Mouse (Mus musculus): Measurements from ENCODE around the gene Pkd1. TPM values are rescaled to one million over a fixed set of nuclear protein-coding genes. Genes with fewer than 3 reads are reported as not detected.

Pkd1 gene
- polyA plus RNA-seq, 1 experiment from 2014 or later, result 23.9 TPM

DNA sequence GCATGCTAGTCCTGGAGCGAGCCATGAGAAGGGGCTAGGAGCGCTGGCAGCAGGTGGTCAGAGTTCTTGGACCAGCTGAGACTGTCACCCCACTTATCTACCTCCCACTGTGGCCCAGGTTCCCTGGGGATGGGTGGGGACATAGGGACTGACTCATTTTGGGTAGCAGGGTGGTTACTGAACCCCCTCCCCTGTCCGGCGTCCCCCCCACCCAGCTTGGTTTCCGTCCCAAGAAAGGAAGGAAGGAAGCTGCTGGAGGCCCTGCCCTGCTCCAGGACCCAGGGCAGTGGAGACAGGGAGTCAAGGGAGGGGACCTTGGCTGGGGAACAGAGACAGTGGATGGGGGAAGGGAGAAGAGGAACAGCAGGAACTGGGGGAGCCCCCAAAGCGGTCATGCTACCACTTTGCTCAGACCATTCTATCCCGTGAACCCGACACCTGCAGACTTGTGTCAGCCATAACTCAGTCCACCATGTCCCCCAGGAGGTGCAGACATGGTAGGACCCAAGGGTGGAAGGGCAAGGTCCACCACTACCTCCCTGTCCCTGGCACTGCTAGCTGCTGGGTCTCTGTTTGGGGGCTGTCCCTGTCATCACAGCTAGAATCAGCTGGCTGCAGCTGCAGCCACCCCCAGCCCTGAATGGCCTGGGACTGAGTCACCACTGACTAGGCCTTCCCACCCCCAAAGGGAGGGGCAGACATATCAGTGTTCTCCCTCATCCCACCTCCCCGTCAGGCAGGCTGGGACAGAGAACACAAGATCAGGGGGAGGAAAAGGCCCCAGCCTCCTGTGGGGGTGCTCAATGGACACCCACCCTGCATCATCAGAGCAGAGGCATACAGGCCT lies 95.5 kb downstream of the Pkd1 start:
- H3K9me3 ChIP-seq (ENCODE audit: control insufficient read depth, low read length), result no peaks in the 10 kb centered on the region
- no peaks in the 10 kb centered on the region for H3K36me3 ChIP-seq (ENCODE audit: control insufficient read depth, insufficient read depth, low read length)
- no peak for ATAC-seq (replicated peaks; ENCODE audit: low FRiP score)
- DNase-seq (ENCODE audit: low spot score), result no peak
- H3K4me1 ChIP-seq (replicated peaks; ENCODE audit: control insufficient read depth, insufficient read depth, low read length), result peaks cover 8% of the 10 kb centered on the region
- WGBS, result 82% methylated on average over 9 of the region's 9 CpGs
- H3K27ac ChIP-seq (ENCODE audit: low read depth, low read length), result no peak overlapping the region
- H3K4me2 ChIP-seq (ENCODE audit: low read depth, low read length, severe bottlenecking), result no peak overlapping the region
- H3K27me3 ChIP-seq (ENCODE audit: control insufficient read depth, insufficient read depth, low read length), result no peaks in the 10 kb centered on the region; the same call in 1 of the 2 replicates
- H3K4me3 ChIP-seq (ENCODE audit: low read depth, low read length), result no peak overlapping the region
- no peak overlapping the region; the same call in 1 of the 2 replicates for H3K9ac ChIP-seq (ENCODE audit: low read length)

DNA sequence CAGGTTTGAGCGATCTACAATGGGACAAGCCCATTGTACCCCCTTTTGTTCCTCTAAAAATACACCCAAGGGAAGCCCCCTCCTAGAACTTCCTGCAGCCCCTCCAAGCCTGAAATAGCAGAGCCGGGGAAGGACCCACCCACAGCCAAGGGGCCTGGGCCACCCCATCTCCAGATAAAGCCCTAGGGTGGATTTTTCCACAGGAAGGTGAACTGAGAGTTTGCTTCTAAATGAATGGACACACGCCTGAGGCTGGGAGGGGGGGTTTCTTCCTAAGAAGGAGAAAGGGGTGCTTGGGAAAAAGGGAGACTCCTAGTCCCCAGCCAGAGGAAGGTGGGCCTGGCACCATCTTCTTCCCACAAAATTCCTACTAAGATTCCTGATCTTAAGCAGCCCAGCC lies 96.3 kb downstream of the Pkd1 start:
- peaks cover 5% of the 10 kb centered on the region for H3K27me3 ChIP-seq (ENCODE audit: control insufficient read depth, insufficient read depth, low read length)
- H3K4me3 ChIP-seq (ENCODE audit: low read depth, low read length), result no peak overlapping the region
- DNase-seq (ENCODE audit: low spot score) (no peak), ATAC-seq (replicated peaks; ENCODE audit: low FRiP score) (no peak)
- H3K9me3 ChIP-seq (ENCODE audit: control insufficient read depth, low read length), result no peaks in the 10 kb centered on the region
- no peak overlapping the region for H3K9ac ChIP-seq (ENCODE audit: low read length)
- H3K27ac ChIP-seq (ENCODE audit: low read depth, low read length), result no peak overlapping the region
- H3K4me2 ChIP-seq (ENCODE audit: low read depth, low read length, severe bottlenecking), result no peak overlapping the region
- H3K4me1 ChIP-seq (replicated peaks; ENCODE audit: control insufficient read depth, insufficient read depth, low read length), result peaks cover 8% of the 10 kb centered on the region
- H3K36me3 ChIP-seq (ENCODE audit: control insufficient read depth, insufficient read depth, low read length), result no peaks in the 10 kb centered on the region
- 86% methylated on average over 3 of the region's 3 CpGs for WGBS

Small RNAs within 50 kb of the gene (microRNA-seq; reads per million reads assigned to microRNA genes)
- not detected for gene Gm24589 (ENCODE audit: insufficient number of aligned reads)

Other genes with a start within 250 kb of the Pkd1 start
- not detected in 2 replicates for gene Abca17, start 198.8 kb upstream of the Pkd1 start, polyA plus RNA-seq (2014; fragmentation: Nextera tagmentation; extraction: Ambion mirVana)
- 12.9 and 14.6 TPM in 2 replicates for gene Abca3, start 197.9 kb upstream of the Pkd1 start, polyA plus RNA-seq (2014; fragmentation: Nextera tagmentation; extraction: Ambion mirVana)
- 441 and 443 TPM in 2 replicates for gene Rnps1, start 135.3 kb upstream of the Pkd1 start, polyA plus RNA-seq (2014; fragmentation: Nextera tagmentation; extraction: Ambion mirVana)
- 59.7 and 68.7 TPM in 2 replicates for gene Eci1, start 123.2 kb upstream of the Pkd1 start, polyA plus RNA-seq (2014; fragmentation: Nextera tagmentation; extraction: Ambion mirVana)
- gene Dnase1l2, start 106.7 kb upstream of the Pkd1 start, polyA plus RNA-seq (2014; fragmentation: Nextera tagmentation; extraction: Ambion mirVana), result 2.7 and 3.3 TPM in 2 replicates
- 28.8 and 31.4 TPM in 2 replicates for gene E4f1, start 79.5 kb upstream of the Pkd1 start, polyA plus RNA-seq (2014; fragmentation: Nextera tagmentation; extraction: Ambion mirVana)
- 72.1 and 73.4 TPM in 2 replicates for gene Pgp, start 79.4 kb upstream of the Pkd1 start, polyA plus RNA-seq (2014; fragmentation: Nextera tagmentation; extraction: Ambion mirVana)
- gene Bricd5, start 76.0 kb upstream of the Pkd1 start, polyA plus RNA-seq (2014; fragmentation: Nextera tagmentation; extraction: Ambion mirVana), result 0.41 and 0.44 TPM in 2 replicates
- gene Mlst8, start 70.8 kb upstream of the Pkd1 start, polyA plus RNA-seq (2014; fragmentation: Nextera tagmentation; extraction: Ambion mirVana), result 33.8 and 34.0 TPM in 2 replicates
- gene Caskin1, start 61.2 kb upstream of the Pkd1 start, polyA plus RNA-seq (2014; fragmentation: Nextera tagmentation; extraction: Ambion mirVana), result 8.0 and 9.3 TPM in 2 replicates
- gene Traf7, start 21.9 kb upstream of the Pkd1 start, polyA plus RNA-seq (2014; fragmentation: Nextera tagmentation; extraction: Ambion mirVana), result 113 and 123 TPM in 2 replicates
- gene Rab26, start 15.6 kb upstream of the Pkd1 start, polyA plus RNA-seq (2014; fragmentation: Nextera tagmentation; extraction: Ambion mirVana), result 1.8 and 2.7 TPM in 2 replicates
- 77.6 and 87.4 TPM in 2 replicates for gene Tsc2, start 82.8 kb downstream of the Pkd1 start, polyA plus RNA-seq (2014; fragmentation: Nextera tagmentation; extraction: Ambion mirVana)
- 20.0 TPM in 2 replicates for gene Nthl1, start 82.8 kb downstream of the Pkd1 start, polyA plus RNA-seq (2014; fragmentation: Nextera tagmentation; extraction: Ambion mirVana)
- 26.8 and 32.3 TPM in 2 replicates for gene Slc9a3r2, start 100.5 kb downstream of the Pkd1 start, polyA plus RNA-seq (2014; fragmentation: Nextera tagmentation; extraction: Ambion mirVana)
- 0.32 TPM in 1 of 2 replicates, not detected in the other for gene Npw, start 108.6 kb downstream of the Pkd1 start, polyA plus RNA-seq (2014; fragmentation: Nextera tagmentation; extraction: Ambion mirVana)
- gene Zfp598, start 119.9 kb downstream of the Pkd1 start, polyA plus RNA-seq (2014; fragmentation: Nextera tagmentation; extraction: Ambion mirVana), result 37.6 and 38.4 TPM in 2 replicates
- gene Syngr3, start 140.1 kb downstream of the Pkd1 start, polyA plus RNA-seq (2014; fragmentation: Nextera tagmentation; extraction: Ambion mirVana), result 14.0 and 17.0 TPM in 2 replicates
- gene Gfer, start 146.3 kb downstream of the Pkd1 start, polyA plus RNA-seq (2014; fragmentation: Nextera tagmentation; extraction: Ambion mirVana), result 54.9 and 55.4 TPM in 2 replicates
- gene Noxo1, start 146.4 kb downstream of the Pkd1 start, polyA plus RNA-seq (2014; fragmentation: Nextera tagmentation; extraction: Ambion mirVana), result 1.7 and 1.9 TPM in 2 replicates
- gene Tbl3, start 157.8 kb downstream of the Pkd1 start, polyA plus RNA-seq (2014; fragmentation: Nextera tagmentation; extraction: Ambion mirVana), result 111 and 127 TPM in 2 replicates
- gene Rnf151, start 168.2 kb downstream of the Pkd1 start, polyA plus RNA-seq (2014; fragmentation: Nextera tagmentation; extraction: Ambion mirVana), result 0.36 and 0.81 TPM in 2 replicates
- gene Rps2, start 168.3 kb downstream of the Pkd1 start, polyA plus RNA-seq (2014; fragmentation: Nextera tagmentation; extraction: Ambion mirVana), result 1,407 and 1,469 TPM in 2 replicates
- gene Ndufb10, start 174.6 kb downstream of the Pkd1 start, polyA plus RNA-seq (2014; fragmentation: Nextera tagmentation; extraction: Ambion mirVana), result 189 and 195 TPM in 2 replicates
- gene Rpl3l, start 178.0 kb downstream of the Pkd1 start, polyA plus RNA-seq (2014; fragmentation: Nextera tagmentation; extraction: Ambion mirVana), result not detected in 2 replicates
- 21.3 and 21.6 TPM in 2 replicates for gene Msrb1, start 186.8 kb downstream of the Pkd1 start, polyA plus RNA-seq (2014; fragmentation: Nextera tagmentation; extraction: Ambion mirVana)
- gene Hs3st6, start 203.2 kb downstream of the Pkd1 start, polyA plus RNA-seq (2014; fragmentation: Nextera tagmentation; extraction: Ambion mirVana), result 0.21 and 0.51 TPM in 2 replicates

Measured in forebrain, embryonic 11.5 days (tissue).